Mouse (Mus musculus) heart, postnatal 0 days (tissue): ENCODE data around the gene Cdk5r2.

Experiments used
- CTCF ChIP-seq: IDR thresholded peaks from 2 replicates; pipeline ENCODE4 v1.5.1; 2016; ENCODE audit warnings: antibody characterized with exemption, control low read depth, low read depth
- EP300 ChIP-seq: IDR thresholded peaks from 2 replicates; pipeline ENCODE4 v1.6.1; 2016; ENCODE audit warnings: antibody characterized with exemption, low read depth

DNA sequence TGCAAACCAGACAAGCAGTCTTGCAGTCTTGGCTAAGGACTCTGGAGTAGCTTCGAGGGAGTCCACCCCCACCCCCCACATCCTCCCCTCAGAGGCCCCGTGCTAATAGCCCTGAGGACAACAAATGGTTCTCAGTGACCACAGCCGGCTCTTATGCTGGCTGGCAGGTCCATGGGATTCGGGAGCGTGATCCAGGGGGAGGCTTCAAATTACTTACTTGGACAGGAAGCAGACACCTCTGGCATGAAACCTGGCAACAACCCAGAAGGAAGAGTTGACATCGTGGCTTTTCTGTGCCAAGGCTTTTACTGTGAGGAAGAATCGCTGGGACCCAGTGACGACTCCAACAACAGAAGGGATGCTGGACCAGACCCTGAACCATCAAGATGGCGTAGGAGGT, 8.4 kb upstream of the Cdk5r2 start:
- no peak for TF ChIP-seq CTCF
- TF ChIP-seq EP300: no peak
